Mouse (Mus musculus): ENCODE results near the gene Ptgds. TPM values are rescaled to one million over a fixed set of nuclear protein-coding genes. Genes with fewer than 3 reads are reported as not detected.

Ptgds gene
- polyA plus RNA-seq, 1 experiment from 2014 or later: 1.1 TPM

DNA sequence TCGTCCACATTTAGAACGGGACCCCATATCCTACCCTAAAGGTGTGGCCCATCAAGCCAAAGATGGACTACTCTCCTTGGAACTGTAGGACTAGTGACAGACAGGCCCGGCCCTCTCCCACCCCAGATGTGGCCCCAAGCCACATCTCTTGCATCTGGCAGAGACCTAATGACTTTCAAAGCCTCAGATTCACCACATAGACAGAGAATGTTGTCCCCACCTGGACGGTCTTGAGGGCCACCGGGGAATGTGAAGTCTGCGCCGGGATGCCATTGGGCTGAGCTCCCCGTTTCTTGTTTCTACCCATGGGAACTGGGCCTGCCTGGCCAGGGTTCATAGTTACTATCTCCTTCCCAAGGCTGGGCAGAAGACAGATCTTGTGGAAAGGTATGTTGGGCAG, 7.7 kb upstream of the Ptgds start:
- Histone ChIP-seq H3K4me1 (no peaks in the 10 kb centered on the region), H3K4me3 (no peak overlapping the region), H3K27me3 (replicated peaks) (no peaks in the 10 kb centered on the region; the same call in 1 of the 2 replicates), H3K9me3 (no peaks in the 10 kb centered on the region), H3K4me2 (replicated peaks) (no peak overlapping the region), H3K36me3 (no peaks in the 10 kb centered on the region), H3K9ac (no peak overlapping the region), H3K27ac (no peak overlapping the region)
- WGBS: 89% methylated on average over 8 of the region's 8 CpGs
- no peak for ATAC-seq (ENCODE audit: low FRiP score, low read depth)

DNA sequence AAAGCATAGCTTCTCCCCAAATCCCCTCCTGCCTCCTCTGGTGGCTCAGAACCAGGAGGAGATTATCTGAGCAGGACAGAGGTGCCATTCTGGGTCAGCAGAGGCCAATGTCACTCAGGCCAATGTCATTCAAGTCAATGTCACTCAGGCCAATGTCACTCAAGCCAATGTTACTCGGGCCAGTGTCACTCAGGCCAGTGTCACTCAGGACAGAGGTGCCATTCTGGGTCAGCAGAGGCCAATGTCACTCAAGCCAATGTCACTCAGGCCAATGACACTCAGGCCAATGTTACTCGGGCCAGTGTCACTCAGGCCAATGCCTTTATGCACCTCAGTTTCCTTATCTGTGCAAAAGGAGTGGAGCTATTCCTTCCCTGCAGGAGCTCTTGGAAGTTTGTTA, 2.7 kb upstream of the Ptgds start:
- Histone ChIP-seq H3K4me3 (no peak overlapping the region), H3K27ac (no peak overlapping the region), H3K4me1 (peaks cover 7% of the 10 kb centered on the region; the same call in 1 of the 2 replicates), H3K36me3 (no peaks in the 10 kb centered on the region), H3K4me2 (replicated peaks) (no peak overlapping the region), H3K9me3 (no peaks in the 10 kb centered on the region), H3K9ac (no peak overlapping the region), H3K27me3 (replicated peaks) (no peaks in the 10 kb centered on the region; the same call in 1 of the 2 replicates)
- 68% methylated on average over 2 of the region's 2 CpGs for WGBS
- ATAC-seq (ENCODE audit: low FRiP score, low read depth): no peak

DNA sequence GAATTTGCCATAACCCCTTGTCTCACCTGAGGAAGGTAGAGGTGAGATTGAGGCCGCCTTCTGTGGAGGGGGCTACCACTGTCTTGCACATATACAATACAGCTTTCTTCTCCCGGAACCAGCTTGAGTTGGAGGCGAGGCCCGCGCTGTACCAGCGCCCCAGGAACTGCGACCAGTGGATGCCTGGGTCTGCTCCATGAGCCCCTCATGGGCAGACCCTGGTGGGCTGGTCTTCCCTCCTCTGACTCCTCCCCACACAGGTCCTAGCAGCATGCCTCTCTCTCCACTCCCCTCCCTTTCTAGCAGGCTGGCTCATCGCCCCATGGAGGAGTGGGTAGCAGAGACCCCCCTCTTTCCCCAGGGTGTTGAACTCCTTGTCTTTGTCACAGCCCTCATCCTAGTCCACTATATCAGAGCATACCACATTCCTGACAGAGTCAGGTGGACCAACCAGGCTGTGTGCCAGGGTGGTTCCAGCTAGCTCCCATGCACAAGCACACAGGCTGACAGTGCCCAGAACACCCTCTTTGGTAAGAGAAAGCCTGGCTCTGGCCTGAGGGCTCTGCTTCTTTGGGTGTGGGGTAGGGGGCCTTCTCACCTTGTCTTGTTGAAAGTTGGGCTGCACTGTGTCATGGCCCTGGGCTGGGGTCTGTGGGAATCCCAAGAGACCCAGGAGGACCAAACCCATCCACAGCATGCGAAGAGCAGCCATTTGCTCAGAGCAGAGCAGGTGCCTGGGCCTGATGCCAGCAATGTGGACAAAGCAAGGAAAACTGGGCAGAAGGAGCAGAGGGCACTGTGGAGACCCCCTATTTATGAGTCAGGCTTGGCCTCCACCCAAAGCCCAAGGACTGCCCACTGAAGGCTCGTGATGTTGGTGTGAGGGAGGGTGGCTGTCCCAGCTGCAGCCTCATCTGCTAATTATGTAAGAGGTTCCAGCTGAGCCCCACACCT, 607 bp downstream of the Ptgds start:
- Histone ChIP-seq H3K4me1 (peaks cover 7% of the 10 kb centered on the region; the same call in 1 of the 2 replicates), H3K9ac (no peak overlapping the region), H3K4me2 (replicated peaks) (no peak overlapping the region), H3K27me3 (replicated peaks) (no peaks in the 10 kb centered on the region), H3K9me3 (no peaks in the 10 kb centered on the region), H3K27ac (no peak overlapping the region), H3K4me3 (no peak overlapping the region), H3K36me3 (no peaks in the 10 kb centered on the region)
- WGBS: 72% methylated on average over 10 of the region's 10 CpGs
- 0 out of 2 replicates have a peak, but pooled peaks have one; percentile 44 for ATAC-seq (ENCODE audit: low FRiP score, low read depth)

GRCm38 (mm10) chr2:25467606-25468303, 2.1 kb downstream of the Ptgds start:
- H3K4me2 ChIP-seq (replicated peaks): no peak overlapping the region
- H3K36me3 ChIP-seq: no peaks in the 10 kb centered on the region
- H3K9ac ChIP-seq: no peak overlapping the region
- peaks cover 7% of the 10 kb centered on the region; the same call in 1 of the 2 replicates for H3K4me1 ChIP-seq
- 79% methylated on average over 14 of the region's 14 CpGs for WGBS
- no peak overlapping the region for H3K4me3 ChIP-seq
- no peak for ATAC-seq (ENCODE audit: low FRiP score, low read depth)
- no peak overlapping the region for H3K27ac ChIP-seq
- H3K9me3 ChIP-seq: no peaks in the 10 kb centered on the region
- no peaks in the 10 kb centered on the region for H3K27me3 ChIP-seq (replicated peaks)

- no peaks in the 10 kb centered on the region for H3K36me3 ChIP-seq
- peaks cover 11% of the 10 kb centered on the region; the same call in 1 of the 2 replicates for H3K4me1 ChIP-seq
- H3K4me3 ChIP-seq: no peak overlapping the region
- no peaks in the 10 kb centered on the region for H3K9me3 ChIP-seq
- H3K9ac ChIP-seq: no peak overlapping the region
- no peak for ATAC-seq (ENCODE audit: low FRiP score, low read depth)
- no peaks in the 10 kb centered on the region for H3K27me3 ChIP-seq (replicated peaks)
- H3K4me2 ChIP-seq (replicated peaks): no peak overlapping the region
- 59% methylated on average over 10 of the region's 10 CpGs for WGBS
- H3K27ac ChIP-seq: no peak overlapping the region
Measured at GRCm38 (mm10) chr2:25465816-25466635, 3.8 kb downstream of the Ptgds start.

DNA sequence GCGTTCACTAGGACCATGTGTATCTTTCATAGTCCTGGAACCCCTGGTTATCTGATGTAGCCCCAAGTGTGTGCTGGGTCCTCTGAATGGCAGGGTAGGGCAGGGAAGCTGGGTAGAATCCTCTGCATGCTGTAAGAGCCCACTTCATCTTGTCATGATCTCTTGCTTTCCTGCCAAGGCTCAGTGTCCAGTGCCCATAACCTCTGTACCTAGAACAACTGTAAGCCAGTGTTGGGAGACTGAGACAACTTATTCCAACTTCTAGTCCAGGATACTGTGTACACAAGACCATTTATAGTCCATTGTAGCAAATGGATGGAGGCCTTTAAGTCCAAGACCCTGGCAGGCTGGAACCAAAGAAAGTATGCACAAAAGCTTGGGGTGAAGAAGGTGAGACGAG, 4.6 kb downstream of the Ptgds start:
- ATAC-seq (ENCODE audit: low FRiP score, low read depth): no peak
- H3K4me3 ChIP-seq: no peak overlapping the region
- peaks cover 14% of the 10 kb centered on the region for H3K4me1 ChIP-seq

DNA sequence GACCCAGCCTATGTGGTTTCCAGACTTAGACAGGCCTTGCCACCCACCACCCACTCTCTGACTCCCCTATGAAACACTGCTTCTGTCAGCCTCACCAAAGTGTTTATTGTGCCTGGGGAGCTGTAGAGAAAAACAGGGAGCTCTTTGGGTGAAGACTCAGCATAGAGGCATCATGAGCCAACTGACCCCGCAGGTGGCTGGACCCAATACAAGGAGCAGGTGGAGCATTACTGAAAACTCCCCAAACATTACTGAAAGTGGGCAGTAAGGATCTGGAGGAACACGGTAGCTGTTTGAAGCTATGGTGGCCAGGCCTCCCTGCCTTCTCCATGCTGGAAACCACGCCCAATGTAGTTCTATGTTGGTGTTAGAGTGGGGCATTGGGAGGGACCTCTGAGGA, 6.2 kb downstream of the Ptgds start:
- WGBS: 86% methylated on average over 3 of the region's 3 CpGs
- H3K36me3 ChIP-seq: peaks cover 8% of the 10 kb centered on the region
- no peaks in the 10 kb centered on the region for H3K9me3 ChIP-seq
- H3K27me3 ChIP-seq (replicated peaks): no peaks in the 10 kb centered on the region
- ATAC-seq (ENCODE audit: low FRiP score, low read depth): no peak
- peaks cover 24% of the 10 kb centered on the region for H3K4me1 ChIP-seq
- H3K4me2 ChIP-seq (replicated peaks): no peak overlapping the region
- H3K27ac ChIP-seq: no peak overlapping the region
- no peak overlapping the region for H3K9ac ChIP-seq
- no peak overlapping the region for H3K4me3 ChIP-seq

More for the DNA sequence above, 4.6 kb downstream of the Ptgds start:
- WGBS: 87% methylated on average over 2 of the region's 2 CpGs
- H3K4me2 ChIP-seq (replicated peaks): no peak overlapping the region
- H3K27me3 ChIP-seq (replicated peaks): no peaks in the 10 kb centered on the region
- no peaks in the 10 kb centered on the region for H3K9me3 ChIP-seq
- H3K9ac ChIP-seq: no peak overlapping the region
- H3K36me3 ChIP-seq: no peaks in the 10 kb centered on the region
- H3K27ac ChIP-seq: no peak overlapping the region

DNA sequence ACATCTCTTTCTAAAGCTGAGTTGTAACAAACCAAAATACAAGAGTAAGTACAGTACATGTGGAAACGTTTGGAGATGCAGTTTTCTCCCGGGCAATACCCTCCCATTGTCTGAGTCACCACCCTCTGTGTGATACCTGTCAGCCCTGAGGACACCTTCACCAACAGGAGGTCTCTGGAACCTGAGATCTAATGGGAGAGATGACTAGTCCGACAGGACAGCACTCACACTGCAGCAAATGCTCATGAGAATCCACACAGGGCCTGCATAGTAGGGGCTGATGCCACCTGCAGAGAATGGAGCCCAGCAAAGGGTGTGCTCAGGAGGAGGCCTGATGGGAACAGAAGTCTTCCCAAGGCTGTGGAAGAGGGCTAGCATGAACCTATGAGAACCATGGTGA, 8.4 kb downstream of the Ptgds start:
- peak; percentile 8 for ATAC-seq (ENCODE audit: low FRiP score, low read depth)
- 30% methylated on average over 3 of the region's 3 CpGs for WGBS
- H3K36me3 ChIP-seq: peaks cover 16% of the 10 kb centered on the region
- H3K27me3 ChIP-seq (replicated peaks): no peaks in the 10 kb centered on the region
- H3K27ac ChIP-seq: no peak overlapping the region
- no peaks in the 10 kb centered on the region for H3K9me3 ChIP-seq
- peak overlapping the region; percentile 85 for H3K4me2 ChIP-seq (replicated peaks)
- H3K4me1 ChIP-seq: peaks cover 24% of the 10 kb centered on the region
- no peak overlapping the region; the same call in 1 of the 2 replicates for H3K9ac ChIP-seq
- H3K4me3 ChIP-seq: peak overlapping the region; percentile 57

DNA sequence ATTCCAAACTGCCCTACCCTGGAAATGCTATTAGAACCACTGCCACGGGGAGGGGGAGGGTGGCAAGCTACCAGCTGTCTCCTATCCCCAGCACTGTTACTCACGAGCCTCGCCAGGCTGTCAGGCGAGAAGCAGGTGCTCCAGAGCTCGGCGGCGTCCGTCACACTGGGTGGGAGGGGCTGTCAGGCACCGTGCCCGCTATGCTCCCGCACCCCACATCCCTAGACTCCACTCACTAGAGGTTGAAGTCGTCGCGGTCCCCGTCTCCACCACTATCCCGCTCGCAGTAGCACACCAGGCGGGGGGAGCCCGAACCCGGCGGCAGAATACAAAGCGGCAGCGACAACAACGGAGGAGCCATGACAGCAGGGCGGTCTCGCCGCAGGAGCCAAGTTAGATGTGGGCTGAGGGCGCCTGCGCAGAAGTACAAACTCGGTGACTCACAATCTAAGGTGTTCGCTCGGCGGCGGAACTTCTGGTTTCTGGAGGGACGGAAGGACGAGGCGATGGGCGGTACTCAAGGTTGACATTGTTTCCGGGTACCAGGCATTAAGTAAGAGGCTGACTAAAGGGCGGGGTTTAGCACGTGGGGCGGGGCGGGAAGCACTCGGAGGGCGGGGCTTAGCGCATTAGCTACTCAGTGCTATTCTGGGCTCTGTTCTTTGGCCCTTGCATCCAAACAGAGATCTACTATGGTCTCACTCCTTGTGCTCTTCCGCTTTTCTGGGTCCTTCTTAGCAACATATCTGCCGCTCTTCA, 9.1 kb downstream of the Ptgds start, which contains the start of gene Paxx:
Paxx (minus strand) TSS at position 544 of the 759 bp plus-strand sequence.
- Histone ChIP-seq H3K9me3 (no peaks in the 10 kb centered on the region), H3K27ac (peak within 1 kb of the TSS; percentile 79), H3K9ac (peak within 1 kb of the TSS; percentile 66), H3K4me3 (peak within 1 kb of the TSS; percentile 57), H3K27me3 (replicated peaks) (no peaks in the 10 kb centered on the region), H3K4me1 (peaks cover 24% of the 10 kb centered on the region), H3K4me2 (replicated peaks) (peak within 1 kb of the TSS; percentile 85), H3K36me3 (peaks cover 16% of the 10 kb centered on the region)
- ATAC-seq (ENCODE audit: low FRiP score, low read depth): peak; percentile 92
- under 1% methylated on average over 48 of the region's 48 CpGs for WGBS

DNA sequence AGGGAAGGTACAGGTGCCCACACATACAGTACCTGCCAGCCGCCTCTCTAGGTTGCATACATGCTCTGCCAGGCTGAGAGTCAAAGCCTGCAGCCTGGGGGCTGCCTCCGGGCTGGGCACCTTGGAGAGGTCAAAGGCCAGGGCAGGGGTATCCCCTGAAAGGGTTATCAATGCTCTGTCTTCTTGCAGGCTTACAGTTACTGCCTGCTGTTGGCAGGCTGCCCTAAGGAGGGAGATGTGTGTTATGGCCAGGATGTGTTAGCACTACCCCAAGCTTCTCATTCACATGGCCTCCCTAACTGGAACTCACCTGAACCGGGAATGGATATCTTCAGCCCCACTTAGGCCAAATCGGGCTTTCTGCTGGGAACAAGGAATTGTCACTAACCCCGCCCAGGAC, 9.7 kb downstream of the Ptgds start:
- 35% methylated on average over 5 of the region's 5 CpGs for WGBS
- H3K4me2 ChIP-seq (replicated peaks): peak overlapping the region; percentile 85
- H3K9me3 ChIP-seq: no peaks in the 10 kb centered on the region
- H3K4me3 ChIP-seq: peak overlapping the region; percentile 57
- ATAC-seq (ENCODE audit: low FRiP score, low read depth): peak; percentile 18; the same call in 1 of the 2 replicates
- H3K9ac ChIP-seq: peak overlapping the region; percentile 66
- peaks cover 24% of the 10 kb centered on the region for H3K4me1 ChIP-seq
- H3K27me3 ChIP-seq (replicated peaks): no peaks in the 10 kb centered on the region
- peak overlapping the region; percentile 79 for H3K27ac ChIP-seq
- H3K36me3 ChIP-seq: peaks cover 16% of the 10 kb centered on the region

DNA sequence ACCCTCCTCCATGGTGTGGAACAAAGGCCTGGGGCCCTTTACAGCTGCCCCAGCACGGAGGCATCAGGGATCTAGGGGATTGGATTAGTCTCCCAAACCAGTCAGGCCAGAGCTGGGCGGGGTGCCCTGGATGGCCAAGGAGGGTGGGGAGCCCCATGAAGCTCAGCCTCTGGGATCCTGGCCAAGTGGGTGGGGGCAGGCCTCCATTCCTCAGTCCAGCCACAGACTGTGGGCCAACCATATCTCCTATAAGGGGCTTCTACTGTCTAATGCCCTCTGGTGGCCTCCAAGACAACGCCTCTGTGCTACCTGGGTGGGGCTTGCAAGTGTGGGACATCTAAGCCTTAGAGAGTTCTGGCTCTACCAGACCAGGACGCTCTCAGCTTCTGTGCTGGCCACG, 10.9 kb downstream of the Ptgds start:
- Histone ChIP-seq H3K9ac (no peak overlapping the region), H3K27me3 (replicated peaks) (no peaks in the 10 kb centered on the region), H3K9me3 (no peaks in the 10 kb centered on the region), H3K4me3 (no peak overlapping the region), H3K27ac (no peak overlapping the region), H3K4me1 (peaks cover 24% of the 10 kb centered on the region), H3K4me2 (replicated peaks) (peak overlapping the region; percentile 85; the same call in 1 of the 2 replicates), H3K36me3 (peaks cover 16% of the 10 kb centered on the region)
- ATAC-seq (ENCODE audit: low FRiP score, low read depth): no peak
- 88% methylated on average over 5 of the region's 5 CpGs for WGBS

Data from neural tube, embryonic 12.5 days (tissue).